Mouse (Mus musculus) right cerebral cortex, postnatal 25 days (tissue): ENCODE results near the gene Cul5.

Experiments
- DNase-seq: peaks from one replicate; pipeline ENCODE4 v3.0.0; 2022

Gene Cul5

DNA sequence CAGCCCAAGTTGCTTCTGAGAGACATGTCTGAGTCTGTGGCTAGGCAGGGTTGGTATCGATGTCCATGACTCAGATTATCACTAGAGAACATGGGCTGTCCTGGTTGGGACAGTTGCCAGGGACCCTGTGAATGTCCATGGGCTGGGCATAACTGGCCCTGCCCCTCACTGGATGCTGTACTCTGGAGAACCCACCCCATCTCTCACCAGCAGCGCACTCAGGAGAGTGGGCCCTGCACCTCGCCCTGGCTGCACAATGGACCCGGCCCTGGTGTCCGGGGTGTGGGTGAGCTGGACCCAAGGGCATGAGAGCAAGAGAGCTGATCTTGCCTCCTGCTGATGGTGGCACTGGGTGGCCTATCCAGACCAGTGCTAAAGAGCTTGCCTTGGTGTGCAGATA, 64.9 kb downstream of the Cul5 start:
- no peak for DNase-seq

DNA sequence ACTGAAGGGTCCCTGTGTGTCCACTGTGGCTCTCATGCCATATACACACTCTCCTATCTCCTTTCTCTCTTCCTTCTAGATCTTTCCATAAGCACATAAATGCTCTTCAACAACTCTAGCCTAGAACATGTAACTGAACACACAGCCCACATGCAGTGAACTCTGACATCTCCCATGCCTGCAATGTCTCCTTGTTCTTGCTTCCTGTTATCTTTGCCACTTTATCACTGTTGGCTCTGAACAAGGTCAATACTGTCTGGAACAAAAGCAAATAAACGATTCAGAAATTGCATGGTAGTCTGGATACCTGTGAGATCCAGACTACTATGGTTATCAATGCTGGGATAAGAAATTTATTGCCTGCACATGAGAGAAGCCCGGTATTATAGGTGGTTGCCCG, 66.0 kb downstream of the Cul5 start:
- DNase-seq, result no peak

- no peak for DNase-seq
These were observed 66.4 kb downstream of the Cul5 start for GRCm38 (mm10) chr9:53603384-53603783.

DNA sequence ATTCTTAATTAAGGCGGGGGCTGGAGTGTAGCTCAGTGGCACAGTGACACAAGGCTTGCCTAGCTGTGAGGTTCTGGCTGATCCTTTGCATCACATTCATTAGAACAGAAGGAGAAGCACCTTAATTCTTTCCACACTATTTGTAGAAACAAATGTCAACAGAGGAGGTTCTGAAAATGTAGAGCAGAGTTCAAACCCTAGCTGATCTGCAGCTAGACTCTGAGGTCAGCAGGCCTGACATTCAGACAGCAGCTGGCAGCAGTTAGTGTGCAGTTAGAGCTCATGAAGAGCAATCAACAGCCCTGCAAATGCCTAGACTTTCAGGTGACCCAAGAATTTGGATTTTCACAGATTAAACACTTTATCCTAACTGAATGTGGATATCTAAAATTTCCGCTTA, 68.3 kb downstream of the Cul5 start:
- no peak for DNase-seq

GRCm38 (mm10) chr9:53598631-53599030, 71.2 kb downstream of the Cul5 start:
- no peak for DNase-seq

DNA sequence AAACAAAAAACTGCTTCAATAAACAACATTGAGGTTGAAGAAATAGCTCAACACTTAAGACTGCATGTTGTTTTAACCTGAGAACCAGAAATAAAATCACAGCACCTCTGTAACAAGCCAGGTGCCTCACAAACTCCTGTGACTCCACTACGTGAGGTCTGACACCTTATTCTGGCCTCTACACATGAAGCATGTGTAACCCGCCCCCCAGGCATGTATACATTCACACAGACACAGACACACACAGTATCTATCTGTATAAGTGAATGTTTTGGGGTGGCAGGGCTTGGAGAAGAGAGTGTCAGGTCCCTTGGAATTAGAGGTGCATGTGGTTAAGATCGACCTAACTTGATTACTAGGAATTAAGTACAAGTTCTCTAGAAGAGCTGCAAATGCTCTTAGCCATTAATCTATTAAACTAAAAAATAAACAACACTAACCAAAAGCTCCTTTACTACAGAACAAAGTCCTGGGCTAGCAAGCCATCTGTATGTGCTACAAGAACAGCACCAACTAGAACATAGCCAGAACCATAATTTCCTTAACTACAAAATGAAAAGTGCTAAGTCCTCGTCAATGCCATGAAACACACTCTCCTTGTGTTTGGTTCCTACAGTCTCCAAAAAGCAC, 72.7 kb downstream of the Cul5 start:
- no peak for DNase-seq

- DNase-seq, result peak; percentile 38
These were observed 75.0 kb downstream of the Cul5 start for GRCm38 (mm10) chr9:53594764-53595163.

DNA sequence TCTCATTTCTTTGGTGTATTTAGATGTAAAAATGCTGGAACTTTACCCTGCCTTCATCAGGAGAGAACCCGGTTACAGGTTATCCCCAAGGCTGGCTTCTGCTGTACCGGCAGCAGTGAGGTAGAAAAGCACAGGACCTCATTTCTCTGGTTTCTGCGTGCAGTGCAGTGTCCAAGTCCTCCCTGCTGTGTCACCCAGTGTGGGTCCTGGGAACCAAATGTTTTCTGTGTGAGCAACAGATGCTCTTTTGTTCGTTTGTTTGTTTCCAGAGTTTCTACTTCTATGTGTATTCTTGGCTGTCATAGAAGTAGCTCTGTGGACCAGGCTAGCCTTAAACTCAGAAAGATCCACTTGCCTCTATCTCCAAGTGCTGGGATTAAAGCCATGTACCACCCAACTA, 87.9 kb downstream of the Cul5 start:
- no peak for DNase-seq

- DNase-seq, result no peak
These were observed 94.1 kb downstream of the Cul5 start for GRCm38 (mm10) chr9:53575721-53576120.

DNA sequence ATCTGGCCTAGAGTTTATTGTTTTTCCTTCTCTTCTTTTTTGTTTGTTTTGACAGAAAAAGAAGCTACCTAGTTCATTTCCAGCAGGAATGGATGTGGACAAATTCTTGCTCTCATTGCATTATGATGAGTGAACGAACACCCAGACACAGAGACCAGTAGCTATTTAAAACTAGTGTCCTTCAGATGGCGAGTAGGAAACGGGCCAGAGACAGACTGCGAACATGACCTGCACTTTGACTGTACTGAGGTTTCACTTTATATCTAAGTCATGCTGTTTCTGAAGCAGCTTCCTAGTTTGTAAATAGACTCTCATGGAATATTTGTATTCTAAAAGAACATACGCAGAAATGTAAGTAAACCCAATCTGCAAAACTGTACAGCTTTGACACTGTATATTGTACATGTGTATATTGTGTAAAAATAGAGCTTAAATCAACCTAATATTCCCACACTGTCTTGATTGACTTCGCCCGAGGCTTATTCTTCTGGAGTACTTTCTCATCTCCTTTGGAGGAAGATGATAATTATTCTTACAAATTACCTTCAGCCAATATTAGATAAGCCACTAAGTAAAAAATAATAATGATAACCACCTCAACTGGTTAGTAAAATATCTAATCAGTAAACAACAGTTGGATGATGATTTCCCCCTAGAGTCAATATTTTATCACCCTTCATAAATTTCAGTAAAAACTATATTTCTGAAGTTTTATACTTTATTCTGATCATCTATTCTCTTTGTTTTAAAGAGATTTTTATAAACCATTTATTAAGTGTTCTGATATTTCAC, 97.1 kb downstream of the Cul5 start:
- no peak for DNase-seq

DNA sequence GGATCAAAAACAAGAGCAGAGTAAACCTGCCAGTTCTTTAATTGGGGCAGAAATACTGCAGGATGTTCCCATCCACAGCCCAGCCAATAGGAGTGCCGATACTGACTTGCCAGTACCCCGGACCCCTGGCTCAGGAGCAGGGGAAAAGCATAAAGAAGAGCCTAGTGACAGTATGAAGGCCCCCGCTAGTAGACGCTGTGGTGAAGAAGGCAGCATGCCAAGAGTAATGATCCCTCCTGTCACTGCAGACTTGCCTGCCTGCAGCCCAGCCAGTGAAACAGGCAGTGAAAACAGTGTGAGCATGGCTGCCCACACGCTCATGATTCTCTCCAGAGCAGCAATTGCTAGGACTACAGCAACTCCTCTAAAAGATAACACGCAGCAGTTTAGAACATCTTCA, 99.2 kb downstream of the Cul5 start:
- DNase-seq, result no peak
